Mouse (Mus musculus): ENCODE measurements at regions not wholly inside any gene's neighbourhood (a gene's known extent, or its start where the extent isn't known, plus 50 kb on each side); places are given as distances from the start of the nearest gene placed in this dataset.
A peak's percentile ranks its signal among the peaks of the same experiment; 100 is the strongest.

DNA sequence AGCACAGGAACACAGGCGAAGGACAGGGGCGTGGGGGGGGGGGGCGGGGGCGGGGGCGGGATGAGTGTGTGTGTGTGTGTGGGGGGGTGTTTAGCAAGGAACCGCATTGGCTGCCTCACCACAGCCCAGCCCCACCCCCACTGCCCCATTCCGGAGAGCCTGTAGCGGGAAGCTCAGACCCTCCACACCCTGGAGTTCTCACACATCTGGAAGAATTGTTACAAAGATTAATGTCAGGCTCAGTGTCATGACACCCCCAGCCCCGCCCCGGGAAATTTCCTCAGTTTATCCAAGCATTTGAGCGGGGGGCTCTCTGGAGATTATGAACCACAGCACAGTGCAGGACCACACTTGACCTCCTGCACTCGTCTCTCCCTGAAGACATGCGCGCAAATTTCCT lies 106.6 kb upstream of the Smim23 start:
- no peak for ATAC-seq
- WGBS = 10% methylated on average over 9 of the region's 14 CpGs
- no peak for DNase-seq (ENCODE audit: low spot score)
- no peak overlapping the region for H3K4me3 ChIP-seq (ENCODE audit: low read depth, low read length)
- H3K9ac ChIP-seq (replicated peaks; ENCODE audit: low read depth) = no peak overlapping the region
- H3K4me2 ChIP-seq (replicated peaks; ENCODE audit: low read depth, low read length) = no peak overlapping the region
- no peaks in the 10 kb centered on the region for H3K9me3 ChIP-seq (ENCODE audit: low read length)
- H3K27me3 ChIP-seq (replicated peaks; ENCODE audit: insufficient read depth, low read length) = no peaks in the 10 kb centered on the region
- no peaks in the 10 kb centered on the region for H3K36me3 ChIP-seq (ENCODE audit: insufficient read depth, low read length)
- no peak overlapping the region for H3K27ac ChIP-seq (ENCODE audit: low read length)
- TF ChIP-seq EP300 (IDR thresholded peaks at IDR 0.05) = no peak
- no peak for TF ChIP-seq CTCF (IDR thresholded peaks at IDR 0.05)
- H3K4me1 ChIP-seq (ENCODE audit: insufficient read depth, low read depth, low read length) = no peaks in the 10 kb centered on the region

DNA sequence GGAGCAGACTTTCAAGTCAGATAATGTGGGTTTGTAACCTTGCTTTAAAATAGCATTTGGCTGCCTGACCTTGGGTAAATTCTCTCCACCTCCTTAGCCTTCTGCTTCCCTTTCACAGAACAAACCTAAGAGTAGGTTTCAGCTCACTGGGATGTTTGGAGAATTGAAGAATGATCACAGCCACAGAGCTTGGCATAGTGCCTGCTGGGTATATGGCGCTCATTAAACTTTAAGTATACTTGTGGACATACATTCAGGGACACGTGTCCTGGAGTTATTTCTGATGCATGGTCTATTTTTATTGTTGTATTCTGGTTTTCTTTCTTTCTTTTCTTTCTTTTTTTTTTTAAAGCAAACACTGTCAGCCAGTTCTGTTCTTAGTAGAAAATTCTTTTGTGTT lies 104.4 kb upstream of the Smim23 start:
- no peak overlapping the region for H3K4me3 ChIP-seq (ENCODE audit: low read depth, low read length)
- WGBS = 19% methylated on average over 2 of the region's 2 CpGs
- H3K36me3 ChIP-seq (ENCODE audit: insufficient read depth, low read length) = no peaks in the 10 kb centered on the region
- no peak for TF ChIP-seq CTCF (IDR thresholded peaks at IDR 0.05)
- no peak overlapping the region for H3K9ac ChIP-seq (replicated peaks; ENCODE audit: low read depth)
- no peak for DNase-seq (ENCODE audit: low spot score)
- H3K9me3 ChIP-seq (ENCODE audit: low read length) = no peaks in the 10 kb centered on the region
- no peak for ATAC-seq
- no peaks in the 10 kb centered on the region for H3K27me3 ChIP-seq (replicated peaks; ENCODE audit: insufficient read depth, low read length)
- H3K27ac ChIP-seq (ENCODE audit: low read length) = no peak overlapping the region
- H3K4me2 ChIP-seq (replicated peaks; ENCODE audit: low read depth, low read length) = no peak overlapping the region
- H3K4me1 ChIP-seq (ENCODE audit: insufficient read depth, low read depth, low read length) = no peaks in the 10 kb centered on the region; the same call in 1 of the 2 replicates

DNA sequence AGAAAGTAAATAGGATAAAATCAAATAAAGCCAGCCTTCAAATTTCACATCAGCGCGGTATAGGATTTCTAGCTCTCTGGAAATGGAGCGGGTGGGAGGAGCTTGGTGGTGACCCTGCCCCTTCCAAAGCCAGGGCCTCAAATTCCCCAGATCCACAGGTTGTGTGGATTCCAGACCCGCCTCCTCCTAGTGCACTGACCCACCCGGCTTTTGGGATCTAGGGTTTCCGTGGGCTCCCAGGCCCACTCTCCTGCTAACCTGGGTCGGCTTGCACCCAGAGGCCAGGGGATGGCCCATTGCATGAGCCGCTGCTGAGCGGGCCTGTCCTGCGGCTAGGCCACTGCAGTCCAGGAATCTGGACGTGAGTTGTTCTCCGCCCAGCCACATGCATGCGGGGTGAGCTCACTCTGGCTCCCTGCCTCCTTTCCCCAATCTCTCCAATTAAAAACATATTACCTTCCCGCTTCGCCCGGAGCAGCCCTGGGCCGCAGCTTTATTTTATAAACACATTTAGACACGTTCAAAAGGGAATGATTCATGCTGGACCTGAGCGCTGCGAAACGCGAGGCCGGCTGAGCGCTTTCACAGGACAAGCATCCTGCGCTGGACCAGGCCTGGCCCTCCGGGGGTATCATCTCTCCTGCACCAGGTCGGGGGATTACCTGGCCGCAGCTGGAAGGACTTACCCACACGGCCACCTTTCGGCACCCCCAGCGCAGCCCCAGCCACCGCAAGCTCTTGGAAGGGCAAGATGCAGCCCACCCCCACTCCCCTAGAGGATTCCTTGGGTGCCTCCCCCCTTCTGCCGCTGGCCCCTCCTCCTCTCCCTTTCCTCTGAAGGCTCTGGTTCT lies 101.2 kb upstream of the Smim23 start:
- 0 out of 2 replicates have a peak overlapping the region, but pooled peaks have one; percentile 2 for H3K4me3 ChIP-seq (ENCODE audit: low read depth, low read length)
- 5% methylated on average over 33 of the region's 33 CpGs for WGBS
- ATAC-seq (peak; percentile 84), DNase-seq (ENCODE audit: low spot score) (peak; percentile 63)
- no peak overlapping the region for H3K27ac ChIP-seq (ENCODE audit: low read length)
- H3K27me3 ChIP-seq (replicated peaks; ENCODE audit: insufficient read depth, low read length) = no peaks in the 10 kb centered on the region
- no peaks in the 10 kb centered on the region for H3K36me3 ChIP-seq (ENCODE audit: insufficient read depth, low read length)
- H3K9me3 ChIP-seq (ENCODE audit: low read length) = no peaks in the 10 kb centered on the region
- TF ChIP-seq CTCF (IDR thresholded peaks at IDR 0.05) (no peak), EP300 (IDR thresholded peaks at IDR 0.05) (no peak)
- H3K9ac ChIP-seq (replicated peaks; ENCODE audit: low read depth) = no peak overlapping the region
- no peaks in the 10 kb centered on the region; the same call in 1 of the 2 replicates for H3K4me1 ChIP-seq (ENCODE audit: insufficient read depth, low read depth, low read length)
- peak overlapping the region; percentile 39 for H3K4me2 ChIP-seq (replicated peaks; ENCODE audit: low read depth, low read length)

DNA sequence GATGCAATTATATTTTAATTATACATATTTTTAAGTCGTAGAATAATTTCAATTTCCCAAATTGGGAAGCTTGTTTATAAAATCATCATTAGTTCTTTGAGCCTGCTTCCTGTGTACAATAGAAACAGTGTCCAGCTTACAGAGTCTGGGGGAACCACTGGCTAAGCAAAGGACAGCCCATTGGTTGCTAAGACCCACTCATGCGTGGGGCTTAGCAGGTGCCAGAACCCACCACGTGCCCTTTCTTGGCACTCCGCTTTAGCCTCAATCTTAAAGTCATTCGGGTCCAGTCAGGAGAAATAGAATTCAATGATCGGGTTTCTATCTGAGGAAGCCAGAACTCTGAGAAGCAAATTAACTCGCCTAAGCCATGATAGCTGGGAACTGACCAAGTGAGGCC lies 100.5 kb upstream of the Smim23 start:
- H3K4me1 ChIP-seq (ENCODE audit: insufficient read depth, low read depth, low read length) = no peaks in the 10 kb centered on the region; the same call in 1 of the 2 replicates
- H3K9me3 ChIP-seq (ENCODE audit: low read length) = no peaks in the 10 kb centered on the region
- H3K27ac ChIP-seq (ENCODE audit: low read length) = no peak overlapping the region
- H3K4me3 ChIP-seq (ENCODE audit: low read depth, low read length) = no peak overlapping the region
- ATAC-seq (no peak), DNase-seq (ENCODE audit: low spot score) (no peak)
- no peak for TF ChIP-seq EP300 (IDR thresholded peaks at IDR 0.05)
- H3K36me3 ChIP-seq (ENCODE audit: insufficient read depth, low read length) = no peaks in the 10 kb centered on the region
- H3K9ac ChIP-seq (replicated peaks; ENCODE audit: low read depth) = no peak overlapping the region
- no peaks in the 10 kb centered on the region for H3K27me3 ChIP-seq (replicated peaks; ENCODE audit: insufficient read depth, low read length)
- 60% methylated on average over 7 of the region's 7 CpGs for WGBS
- H3K4me2 ChIP-seq (replicated peaks; ENCODE audit: low read depth, low read length) = no peak overlapping the region

DNA sequence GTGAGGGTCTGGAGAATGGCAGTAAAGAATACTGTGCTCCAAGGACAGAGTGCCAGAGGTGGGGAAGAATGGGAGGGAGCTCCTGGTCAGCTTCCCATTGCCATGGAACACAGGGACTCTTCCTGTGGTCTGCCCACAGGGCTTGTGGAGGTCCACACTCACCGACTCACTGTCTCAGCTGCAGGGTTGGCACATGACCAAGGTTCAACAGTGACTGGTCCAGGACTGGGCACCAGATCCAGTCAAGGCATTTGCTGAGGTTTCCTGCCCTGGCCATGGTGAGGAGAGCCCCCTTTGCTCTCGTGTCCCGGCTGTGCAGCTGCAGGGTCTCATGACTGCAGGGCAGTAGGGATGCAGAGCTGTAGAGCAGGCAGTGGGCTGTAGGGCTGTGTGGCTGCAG lies 88.7 kb upstream of the Smim23 start:
- no peak overlapping the region for H3K4me2 ChIP-seq (replicated peaks; ENCODE audit: low read depth, low read length)
- H3K4me1 ChIP-seq (ENCODE audit: insufficient read depth, low read depth, low read length) = 0 out of 2 replicates have a peak, but pooled peaks cover under 1% of the 10 kb centered on the region
- no peak for DNase-seq (ENCODE audit: low spot score)
- no peaks in the 10 kb centered on the region for H3K36me3 ChIP-seq (ENCODE audit: insufficient read depth, low read length)
- H3K4me3 ChIP-seq (ENCODE audit: low read depth, low read length) = no peak overlapping the region
- 57% methylated on average over 3 of the region's 3 CpGs for WGBS
- no peaks in the 10 kb centered on the region for H3K27me3 ChIP-seq (replicated peaks; ENCODE audit: insufficient read depth, low read length)
- TF ChIP-seq CTCF (IDR thresholded peaks at IDR 0.05) (no peak), EP300 (IDR thresholded peaks at IDR 0.05) (no peak)
- no peak for ATAC-seq
- no peaks in the 10 kb centered on the region for H3K9me3 ChIP-seq (ENCODE audit: low read length)
- no peak overlapping the region for H3K9ac ChIP-seq (replicated peaks; ENCODE audit: low read depth)
- no peak overlapping the region for H3K27ac ChIP-seq (ENCODE audit: low read length)

DNA sequence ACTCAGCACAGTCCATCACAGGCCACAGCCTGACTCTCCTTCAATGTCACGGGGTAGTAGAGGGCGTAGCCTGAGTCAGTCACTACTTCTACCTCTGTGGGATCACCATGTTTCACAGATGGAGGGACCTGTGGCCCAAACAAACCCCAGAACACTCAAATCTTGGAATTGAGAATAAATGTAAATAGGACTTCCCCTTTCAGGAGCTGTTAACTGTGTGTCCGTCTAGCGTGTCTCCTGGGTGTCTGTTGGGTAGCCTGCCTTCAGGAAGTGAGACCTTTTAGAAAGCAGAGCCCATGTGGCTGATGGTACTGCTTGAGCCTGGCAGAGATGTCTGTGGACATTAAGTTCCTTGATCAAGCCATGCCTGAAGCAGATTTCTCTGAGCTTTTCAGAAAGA lies 87.4 kb upstream of the Smim23 start:
- TF ChIP-seq CTCF (IDR thresholded peaks at IDR 0.05) (no peak), EP300 (IDR thresholded peaks at IDR 0.05) (no peak)
- no peak overlapping the region for H3K27ac ChIP-seq (ENCODE audit: low read length)
- no peaks in the 10 kb centered on the region for H3K9me3 ChIP-seq (ENCODE audit: low read length)
- 82% methylated on average over 4 of the region's 4 CpGs for WGBS
- no peak overlapping the region for H3K4me2 ChIP-seq (replicated peaks; ENCODE audit: low read depth, low read length)
- ATAC-seq (no peak), DNase-seq (ENCODE audit: low spot score) (no peak)
- no peak overlapping the region for H3K9ac ChIP-seq (replicated peaks; ENCODE audit: low read depth)
- no peaks in the 10 kb centered on the region for H3K27me3 ChIP-seq (replicated peaks; ENCODE audit: insufficient read depth, low read length)
- no peaks in the 10 kb centered on the region for H3K36me3 ChIP-seq (ENCODE audit: insufficient read depth, low read length)
- no peak overlapping the region for H3K4me3 ChIP-seq (ENCODE audit: low read depth, low read length)
- peaks cover 5% of the 10 kb centered on the region; the same call in 1 of the 2 replicates for H3K4me1 ChIP-seq (ENCODE audit: insufficient read depth, low read depth, low read length)

All from lung, postnatal 0 days (tissue).